Mouse (Mus musculus) liver, embryonic 16.5 days (tissue): ENCODE results near the gene March4. TPM values are rescaled to one million over a fixed set of nuclear protein-coding genes. Genes with fewer than 3 reads are reported as not detected.

Source experiments
- ATAC-seq: fragments of 200-750 bp; cut with Nextera tagmentation; 2 replicates; pipeline ENCODE4 v1.8.0; 2017; ENCODE audit warnings: low read depth, mild to moderate bottlenecking, moderate number of reproducible peaks, moderate library complexity
- H3K27ac ChIP-seq: fragments of 300-500 bp; sonication (generic); 2 replicates; pipeline ENCODE4 v1.5.1; 2014; ENCODE audit warnings: mild to moderate bottlenecking, low read length
- H3K27me3 ChIP-seq: fragments of 300-500 bp; sonication (generic); 2 replicates; pipeline ENCODE4 v1.6.1; 2014; ENCODE audit warnings: low read depth, low read length, mixed read lengths; ENCODE audit not compliant: control insufficient read depth, insufficient read depth
- H3K36me3 ChIP-seq: fragments of 300-500 bp; sonication (generic); 2 replicates; pipeline ENCODE4 v1.6.1; 2014; ENCODE audit warnings: mild to moderate bottlenecking; ENCODE audit not compliant: control insufficient read depth, insufficient read depth
- H3K4me1 ChIP-seq: fragments of 300-500 bp; sonication (generic); 2 replicates; pipeline ENCODE4 v1.6.1; 2014; ENCODE audit warnings: low read depth, low read length, mixed read lengths; ENCODE audit not compliant: control insufficient read depth
- H3K4me2 ChIP-seq: fragments of 300-500 bp; sonication (generic); 2 replicates; pipeline ENCODE4 v1.6.1; 2014; ENCODE audit warnings: low read depth, low read length, mixed read lengths
- H3K4me3 ChIP-seq: fragments of 300-500 bp; sonication (generic); 2 replicates; pipeline ENCODE4 v1.5.1; 2014; ENCODE audit warnings: low read depth, mild to moderate bottlenecking, low read length
- H3K9ac ChIP-seq: fragments of 300-500 bp; sonication (generic); 2 replicates; pipeline ENCODE4 v1.6.1; 2014; ENCODE audit warnings: low read depth, low read length
- H3K9me3 ChIP-seq: fragments of 300-500 bp; sonication (generic); replicated peaks from 2 replicates; pipeline ENCODE4 v1.6.1; 2016; ENCODE audit warnings: low read length; ENCODE audit not compliant: control insufficient read depth
- WGBS: fragments of 180-500 bp; shearing (Covaris S2); extraction: QIAGEN DNeasy Blood & Tissue Kit; methylation state at CpG from one replicate; pipeline ENCODE4 v1.1.7; 2014; ENCODE audit not compliant: insufficient replicate concordance; 5-methylcytosine and 5-hydroxymethylcytosine counted together
- polyA plus RNA-seq: library from polyadenylated mRNA; unstranded; fragments of >200 nt; fragmentation: Nextera tagmentation; extraction: Ambion mirVana; gene quantifications from 2 replicates; pipeline ENCODE4 v1.2.1, GENCODE M21; 2015

The March4 gene
- not detected in 2 replicates for polyA plus RNA-seq

DNA sequence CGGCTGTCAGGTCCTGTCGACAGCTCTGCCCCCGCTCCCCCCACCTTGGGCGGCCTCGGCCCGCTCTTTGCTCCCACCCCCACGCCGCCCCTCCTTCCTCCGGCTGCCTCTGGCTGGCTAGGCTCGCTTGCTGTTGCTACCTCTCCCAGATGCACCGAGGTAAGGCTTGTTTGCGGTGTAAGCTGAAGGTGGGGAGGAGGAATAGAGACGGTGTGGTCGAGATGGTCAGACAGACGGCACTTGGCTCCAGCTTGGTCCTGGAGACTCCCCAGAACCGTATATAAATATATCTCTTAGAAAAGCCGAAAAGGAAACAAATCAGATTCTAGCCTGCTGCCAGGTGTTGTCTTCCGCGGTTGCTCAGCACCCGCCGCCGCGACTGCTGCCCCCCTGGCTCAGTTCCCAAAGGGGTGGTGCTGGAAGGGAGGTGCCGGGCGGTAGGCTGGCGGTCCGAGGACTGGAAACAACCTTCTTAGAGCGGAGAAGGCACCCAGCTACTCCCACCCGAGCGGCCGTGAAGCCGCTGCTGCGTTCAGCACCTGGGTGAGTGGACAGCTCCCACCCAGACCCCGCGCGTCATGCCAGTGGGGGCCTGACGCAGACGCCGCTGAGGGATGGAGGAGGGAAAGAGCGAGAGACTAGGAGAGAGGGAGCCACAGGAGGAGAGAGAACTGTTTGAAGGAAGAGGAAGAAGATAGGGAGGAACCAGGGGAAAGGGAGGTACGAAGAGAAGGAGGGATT is at the start of gene March4:
March4 (minus strand) TSS at position 320 of the 741 bp plus-strand sequence.
- no peaks in the 10 kb centered on the region for H3K36me3 ChIP-seq
- H3K9me3 ChIP-seq = no peaks in the 10 kb centered on the region
- 0 out of 2 replicates have a peak within 1 kb of the TSS, but pooled peaks have one; percentile 5 for H3K4me3 ChIP-seq
- 2% methylated on average over 41 of the region's 41 CpGs for WGBS
- H3K4me2 ChIP-seq = peak within 1 kb of the TSS; percentile 37; the same call in 1 of the 2 replicates
- ATAC-seq = no peak
- H3K27me3 ChIP-seq = peaks cover 29% of the 10 kb centered on the region
- H3K9ac ChIP-seq = no peak within 1 kb of the TSS
- no peaks in the 10 kb centered on the region for H3K4me1 ChIP-seq
- no peak within 1 kb of the TSS for H3K27ac ChIP-seq

DNA sequence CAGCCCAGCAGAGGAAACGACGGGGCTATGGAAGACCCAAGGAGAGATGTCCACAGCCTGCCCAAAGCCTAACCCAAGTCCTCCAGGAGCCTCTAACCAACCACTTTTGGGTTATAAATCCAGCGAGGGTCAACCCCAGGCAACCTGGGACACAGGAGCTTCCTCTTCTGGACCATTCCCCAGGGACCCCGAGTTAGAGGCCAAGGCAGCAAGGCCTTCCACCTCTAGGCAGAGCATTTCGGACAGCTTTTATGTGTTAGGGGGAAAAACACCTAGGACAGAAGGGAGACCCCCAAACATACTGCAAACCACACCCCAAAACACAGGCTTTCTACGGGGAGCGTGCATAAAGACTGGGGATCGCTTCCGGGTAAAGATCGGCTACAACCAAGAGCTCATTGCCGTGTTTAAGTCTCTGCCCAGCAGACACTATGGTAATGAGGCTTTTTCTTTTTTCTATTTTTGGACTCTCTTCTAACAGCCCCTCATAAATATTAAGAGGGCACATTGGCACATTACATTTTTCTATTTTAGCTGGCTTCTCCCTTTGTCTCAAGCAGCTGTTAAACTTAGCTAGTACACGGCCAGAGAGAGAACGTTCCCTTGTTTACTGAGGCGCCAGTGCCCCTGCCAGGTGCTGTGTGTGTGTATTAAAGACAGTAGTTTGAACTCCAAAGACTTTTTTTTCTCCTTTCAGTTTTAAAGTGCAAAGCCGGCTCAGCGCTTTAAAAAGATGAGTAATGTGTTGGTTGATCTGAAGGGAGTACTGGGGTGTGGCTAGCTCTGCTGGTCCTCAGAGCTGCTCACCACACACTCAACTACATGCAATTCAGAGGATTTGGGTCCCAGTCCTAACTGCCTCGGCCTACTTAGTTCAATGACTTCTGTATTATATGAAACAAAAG is 49.5 kb upstream of the March4 start:
- WGBS = 79% methylated on average over 17 of the region's 17 CpGs
- no peaks in the 10 kb centered on the region for H3K27me3 ChIP-seq
- H3K9ac ChIP-seq = no peak overlapping the region
- H3K9me3 ChIP-seq = no peaks in the 10 kb centered on the region
- peaks cover 7% of the 10 kb centered on the region for H3K4me1 ChIP-seq
- no peak overlapping the region for H3K4me2 ChIP-seq
- H3K4me3 ChIP-seq = no peak overlapping the region
- peaks cover 7% of the 10 kb centered on the region; the same call in 1 of the 2 replicates for H3K36me3 ChIP-seq
- H3K27ac ChIP-seq = no peak overlapping the region
- no peak for ATAC-seq

- Histone ChIP-seq H3K4me2 (peak overlapping the region; percentile 83), H3K4me1 (peaks cover 7% of the 10 kb centered on the region), H3K4me3 (peak overlapping the region; percentile 85), H3K27me3 (no peaks in the 10 kb centered on the region), H3K9me3 (no peaks in the 10 kb centered on the region), H3K36me3 (peaks cover 7% of the 10 kb centered on the region; the same call in 1 of the 2 replicates), H3K9ac (peak overlapping the region; percentile 78), H3K27ac (no peak overlapping the region)
- ATAC-seq = no peak
- WGBS = 63% methylated on average over 4 of the region's 4 CpGs
Measured at GRCm38 (mm10) chr1:72583906-72584305, 47.2 kb upstream of the March4 start.

DNA sequence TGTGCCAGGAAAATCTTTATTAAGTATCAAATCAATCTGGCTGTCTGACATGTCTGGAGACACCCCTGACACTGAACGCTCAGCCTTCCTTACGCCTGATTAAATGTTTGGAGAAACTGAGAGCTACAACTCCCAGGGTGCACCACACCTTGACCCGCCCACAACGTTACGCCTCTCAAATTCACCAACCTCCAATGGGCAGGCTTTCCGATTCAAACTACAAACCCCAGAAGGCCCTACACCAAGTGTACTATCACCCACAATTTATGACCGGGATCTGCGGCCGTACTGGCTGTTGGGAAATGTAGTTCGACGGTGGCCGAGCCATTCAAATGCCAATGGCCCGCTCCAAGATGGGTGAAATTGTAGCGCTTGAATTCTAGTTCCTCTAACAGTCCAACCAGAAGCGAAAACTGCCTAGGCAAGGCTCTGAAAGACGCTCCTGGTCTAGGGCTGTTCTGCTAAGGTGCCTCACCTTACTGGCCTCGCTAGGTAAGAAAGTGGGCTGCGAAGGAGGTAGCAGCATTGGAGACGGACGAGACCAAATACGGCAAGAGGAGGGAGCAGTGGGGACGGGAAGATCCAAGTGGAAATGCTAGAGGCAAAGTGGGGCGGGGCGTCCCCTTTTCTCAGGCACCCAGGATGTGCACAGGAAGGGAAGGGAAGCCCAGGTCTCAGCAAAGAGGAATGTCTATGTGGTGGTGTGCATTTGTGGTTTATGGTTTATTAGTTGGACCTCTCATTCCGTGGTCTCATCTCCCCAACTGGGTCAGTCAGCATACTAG is 46.4 kb upstream of the March4 start, which contains the start of gene Smarcal1:
Smarcal1 (plus strand) TSS at position 305 of the 785 bp plus-strand sequence.
- H3K4me1 ChIP-seq = peaks cover 7% of the 10 kb centered on the region
- WGBS = under 1% methylated on average over 25 of the region's 25 CpGs
- peak; percentile 100 for ATAC-seq
- H3K4me3 ChIP-seq = peak within 1 kb of the TSS; percentile 85
- peaks cover 2% of the 10 kb centered on the region; the same call in 1 of the 2 replicates for H3K27me3 ChIP-seq
- no peaks in the 10 kb centered on the region for H3K9me3 ChIP-seq
- peak within 1 kb of the TSS; percentile 83 for H3K4me2 ChIP-seq
- peak within 1 kb of the TSS; percentile 78 for H3K9ac ChIP-seq
- H3K36me3 ChIP-seq = peaks cover 7% of the 10 kb centered on the region; the same call in 1 of the 2 replicates
- peak within 1 kb of the TSS; percentile 79 for H3K27ac ChIP-seq

- Histone ChIP-seq H3K4me3 (no peak overlapping the region), H3K27me3 (peaks cover 4% of the 10 kb centered on the region; the same call in 1 of the 2 replicates), H3K36me3 (no peaks in the 10 kb centered on the region), H3K4me2 (no peak overlapping the region), H3K9me3 (no peaks in the 10 kb centered on the region), H3K27ac (no peak overlapping the region), H3K4me1 (peaks cover 2% of the 10 kb centered on the region; the same call in 1 of the 2 replicates), H3K9ac (no peak overlapping the region)
- WGBS = 26% methylated on average over 4 of the region's 4 CpGs
- no peak for ATAC-seq
Measured at GRCm38 (mm10) chr1:72578806-72579205, 42.1 kb upstream of the March4 start.

GRCm38 (mm10) chr1:72578351-72578750 is 41.6 kb upstream of the March4 start:
- H3K9me3 ChIP-seq = no peaks in the 10 kb centered on the region
- no peaks in the 10 kb centered on the region for H3K36me3 ChIP-seq
- 31% methylated on average over 15 of the region's 15 CpGs for WGBS
- no peak overlapping the region for H3K4me2 ChIP-seq
- H3K4me3 ChIP-seq = no peak overlapping the region
- ATAC-seq = no peak
- peaks cover 4% of the 10 kb centered on the region; the same call in 1 of the 2 replicates for H3K27me3 ChIP-seq
- no peaks in the 10 kb centered on the region; the same call in 1 of the 2 replicates for H3K4me1 ChIP-seq
- no peak overlapping the region for H3K9ac ChIP-seq
- H3K27ac ChIP-seq = no peak overlapping the region

GRCm38 (mm10) chr1:72577481-72577922 is 40.8 kb upstream of the March4 start:
- WGBS = 34% methylated on average over 12 of the region's 12 CpGs
- Histone ChIP-seq H3K9me3 (no peaks in the 10 kb centered on the region), H3K27me3 (peaks cover 4% of the 10 kb centered on the region; the same call in 1 of the 2 replicates), H3K4me3 (no peak overlapping the region), H3K27ac (no peak overlapping the region), H3K4me1 (no peaks in the 10 kb centered on the region; the same call in 1 of the 2 replicates), H3K9ac (no peak overlapping the region), H3K4me2 (no peak overlapping the region), H3K36me3 (no peaks in the 10 kb centered on the region)
- ATAC-seq = no peak

DNA sequence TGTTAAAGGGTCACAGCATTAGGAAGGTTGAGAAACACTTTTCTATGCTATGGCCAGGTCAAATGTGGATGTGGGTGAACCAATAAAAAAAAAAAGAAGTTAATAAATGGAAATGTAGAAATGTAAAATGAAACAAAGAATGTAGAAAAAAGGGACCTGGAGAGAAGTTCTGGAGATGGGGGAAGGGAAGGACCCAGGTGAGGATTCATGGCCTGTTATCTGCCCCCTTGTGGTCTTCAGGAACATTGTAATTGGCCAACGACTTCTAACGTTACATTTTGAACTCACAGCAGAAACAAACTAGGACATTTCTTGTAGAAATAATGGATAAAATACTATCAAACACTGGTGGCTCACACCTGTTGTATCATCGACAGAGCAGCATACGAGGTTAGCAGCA is 38.4 kb upstream of the March4 start:
- 29% methylated on average over 4 of the region's 4 CpGs for WGBS
- Histone ChIP-seq H3K9ac (no peak overlapping the region), H3K27me3 (peaks cover 4% of the 10 kb centered on the region; the same call in 1 of the 2 replicates), H3K4me2 (no peak overlapping the region), H3K36me3 (no peaks in the 10 kb centered on the region), H3K9me3 (no peaks in the 10 kb centered on the region), H3K4me1 (no peaks in the 10 kb centered on the region), H3K4me3 (no peak overlapping the region), H3K27ac (no peak overlapping the region)
- ATAC-seq = no peak
